ENCODE assay signal across 23 mouse cellular contexts in genomic region chr11:50047610-50048009, GRCm38 (mm10). TPM values are rescaled to one million over a fixed set of nuclear protein-coding genes. Genes with fewer than 3 reads are reported as not detected.
DNase-seq lines count a peak whose midpoint lies in the region; ATAC-seq lines count a peak whose summit lies in the region.
"Had no signal": no experiment of that assay in that cellular context is flagged by ENCODE, and none has a peak within 500 bp of the region (broad histone marks: within the 10 kb centered on the region; RNA-seq: fewer than 3 reads in every experiment).

No protein-coding gene starts in this region.

- WGBS in liver, embryonic 12.5 days (ENCODE audit: insufficient replicate concordance) = 39% methylated on average over 1 of the region's 1 CpGs

- H3K4me3 ChIP-seq in liver, embryonic 12.5 days = no peak overlapping the region
- H3K4me3 ChIP-seq: embryonic facial prominence, embryonic 13.5 days; forebrain, embryonic 15.5 days; heart, embryonic 10.5 days; hindbrain, embryonic 10.5 days; intestine, embryonic 15.5 days; limb, embryonic 10.5 days had no signal

- H3K4me2 ChIP-seq in liver, embryonic 12.5 days = no peak overlapping the region
- H3K4me2 ChIP-seq: embryonic facial prominence, embryonic 13.5 days; forebrain, embryonic 15.5 days; intestine, embryonic 15.5 days; midbrain, embryonic 11.5 days had no signal

- H3K27me3 ChIP-seq in liver, embryonic 12.5 days (replicated peaks) = no peaks in the 10 kb centered on the region
- H3K27me3 ChIP-seq: embryonic facial prominence, embryonic 13.5 days; forebrain, embryonic 15.5 days; intestine, embryonic 15.5 days had no signal

- H3K9me3 ChIP-seq in liver, embryonic 12.5 days (replicated peaks) = no peaks in the 10 kb centered on the region
- H3K9me3 ChIP-seq: embryonic facial prominence, embryonic 13.5 days; forebrain, embryonic 15.5 days; heart, embryonic 10.5 days; hindbrain, embryonic 10.5 days; intestine, embryonic 15.5 days; limb, embryonic 10.5 days had no signal

- H3K4me1 ChIP-seq in liver, embryonic 12.5 days = peaks cover 56% of the 10 kb centered on the region
- H3K4me1 ChIP-seq: intestine, embryonic 15.5 days; limb, embryonic 10.5 days had no signal

- ATAC-seq in frontal cortex, adult (ENCODE audit: low TSS enrichment) = peak; percentile 73
- peak; percentile 46 for ATAC-seq in megakaryocyte progenitor cell, adult 5-6 weeks (replicated peaks; ENCODE audit: poor library complexity)
- ATAC-seq in liver, embryonic 12.5 days = no peak
- ATAC-seq: forebrain, embryonic 15.5 days; hindbrain, embryonic 16.5 days; intestine, embryonic 15.5 days had no signal

- H3K36me3 ChIP-seq in liver, embryonic 12.5 days = no peaks in the 10 kb centered on the region
- H3K36me3 ChIP-seq: embryonic facial prominence, embryonic 13.5 days; forebrain, embryonic 15.5 days; heart, embryonic 10.5 days; intestine, embryonic 15.5 days; limb, embryonic 10.5 days had no signal

- no peak for DNase-seq in frontal cortex, postnatal 25 days (ENCODE audit: low spot score in 2 of 2)
- DNase-seq in 416B (ENCODE audit: low read depth) = peak; percentile 41
- DNase-seq in brain, adult 2 months (ENCODE audit: low read depth, low spot score) = peak; percentile 75
- no peak for DNase-seq in layer of hippocampus, adult 9-11 months
- no peak for DNase-seq in liver
- DNase-seq: adrenal gland, postnatal 10 days; cerebellum, adult 9-11 months; embryo, embryonic 11 days; kidney, adult 9 months; kidney, postnatal 14 days; lung, adult 2 months; thymus, postnatal 25 days had no signal

- no peak overlapping the region for H3K9ac ChIP-seq in liver, embryonic 12.5 days
- H3K9ac ChIP-seq: embryonic facial prominence, embryonic 13.5 days; forebrain, embryonic 15.5 days; intestine, embryonic 15.5 days had no signal

- H3K27ac ChIP-seq in liver, embryonic 12.5 days = no peak overlapping the region
- H3K27ac ChIP-seq: embryonic facial prominence, embryonic 13.5 days; forebrain, embryonic 15.5 days; heart, embryonic 10.5 days; hindbrain, embryonic 10.5 days; intestine, embryonic 15.5 days; limb, embryonic 10.5 days had no signal

RNA-seq across cellular contexts. Expression of gene Rnf130, which starts 22.5 kb away (rescaled TPM):
- total RNA-seq in megakaryocyte progenitor cell, adult 5-6 weeks (2015) = 256 and 262 TPM in 2 replicates
- 224 and 237 TPM in 2 replicates for total RNA-seq in megakaryocyte progenitor cell, adult 5-6 weeks (2017)
- polyA plus RNA-seq in liver, embryonic 12.5 days (2016; fragmentation: Nextera tagmentation; extraction: Ambion mirVana) = 39.2 and 39.7 TPM in 2 replicates

Comparison
In these comparisons a context has a peak if more than half of its experiments do, and no peak if none do; other contexts are left out.
1. DNase-seq: peak in 416B (single experiment) and brain, adult 2 months (single experiment); none in frontal cortex, postnatal 25 days (0 of 2), layer of hippocampus, adult 9-11 months (single experiment) and liver (single experiment).